Mouse (Mus musculus): ENCODE measurements around the gene Spo11.

DNA sequence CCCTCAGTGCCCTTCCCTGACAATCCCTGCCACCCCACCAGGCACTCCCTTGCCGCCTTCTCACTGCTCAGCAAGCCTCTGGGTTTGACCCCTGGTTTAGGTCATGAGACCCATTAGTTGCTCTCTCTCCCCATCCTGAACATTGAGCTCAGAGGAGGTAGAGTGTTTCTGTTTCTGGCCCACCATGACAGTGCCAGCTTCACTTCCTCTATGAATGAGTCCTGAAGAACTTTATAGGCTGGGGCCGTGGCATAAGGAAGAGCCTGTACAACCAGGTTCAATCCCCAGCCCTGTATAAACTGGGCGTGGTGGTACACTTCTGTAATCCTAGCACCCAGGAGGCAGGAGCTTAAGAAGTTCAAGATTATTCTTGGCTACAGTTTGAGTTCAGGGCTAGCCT is 63.3 kb downstream of the Spo11 start:
- TF ChIP-seq CTCF (conservative IDR thresholded peaks at IDR 0.05 in 1 of 2, IDR thresholded peaks at IDR 0.05 in 1 of 2; ENCODE audit: low read depth in 2 of 2, low read length in 2 of 2): no peak
- no peak for TF ChIP-seq POLR2A (IDR thresholded peaks at IDR 0.05; ENCODE audit: low read depth, low read length)

Measured in CH12.LX (cell line).